Mouse (Mus musculus): Measurements from ENCODE around the gene Stra6l. TPM values are rescaled to one million over a fixed set of nuclear protein-coding genes. Genes with fewer than 3 reads are reported as not detected.

The Stra6l gene
- polyA plus RNA-seq, 1 experiment from 2014 or later: 0.11 TPM

- Histone ChIP-seq H3K27me3 (ENCODE audit: control insufficient read depth, insufficient read depth, low read length) (no peaks in the 10 kb centered on the region), H3K9me3 (ENCODE audit: control insufficient read depth, low read length) (no peaks in the 10 kb centered on the region), H3K4me1 (ENCODE audit: control insufficient read depth in 2 of 2, insufficient read depth in 2 of 2, low read length in 2 of 2) (peaks cover 4 to 14% of the 10 kb centered on the region in 2 experiments; a peak in 3 of 4 replicates), H3K27ac (replicated peaks in 1 of 2; ENCODE audit: control insufficient read depth in 1 of 2, insufficient read depth in 1 of 2, low read depth in 2 of 2, low read length in 2 of 2) (no peak overlapping the region), H3K4me3 (ENCODE audit: control insufficient read depth in 1 of 2, insufficient read depth in 1 of 2, low read depth in 1 of 2, low read length in 2 of 2) (no peak overlapping the region), H3K9ac (ENCODE audit: low read length) (no peak overlapping the region), H3K36me3 (ENCODE audit: control insufficient read depth, insufficient read depth, low read length) (no peaks in the 10 kb centered on the region), H3K4me2 (ENCODE audit: low read length) (no peak overlapping the region)
- no peak for ATAC-seq (ENCODE audit: insufficient number of reproducible peaks, insufficient read depth, low FRiP score, low read depth)
- WGBS: 58% methylated on average over 10 of the region's 10 CpGs
Measured at GRCm38 (mm10) chr4:45848825-45849156, 327 bp downstream of the Stra6l start.

- ATAC-seq (ENCODE audit: insufficient number of reproducible peaks, insufficient read depth, low FRiP score, low read depth): no peak
- no peak overlapping the region for H3K9ac ChIP-seq (ENCODE audit: low read length)
- no peaks in the 10 kb centered on the region for H3K36me3 ChIP-seq (ENCODE audit: control insufficient read depth, insufficient read depth, low read length)
- H3K4me3 ChIP-seq (ENCODE audit: control insufficient read depth in 1 of 2, insufficient read depth in 1 of 2, low read depth in 1 of 2, low read length in 2 of 2): no peak overlapping the region
- no peaks in the 10 kb centered on the region for H3K27me3 ChIP-seq (ENCODE audit: control insufficient read depth, insufficient read depth, low read length)
- H3K9me3 ChIP-seq (ENCODE audit: control insufficient read depth, low read length): no peaks in the 10 kb centered on the region
- no peak overlapping the region for H3K27ac ChIP-seq (replicated peaks in 1 of 2; ENCODE audit: control insufficient read depth in 1 of 2, insufficient read depth in 1 of 2, low read depth in 2 of 2, low read length in 2 of 2)
- peaks cover 7 to 17% of the 10 kb centered on the region in 2 experiments; a peak in 3 of 4 replicates for H3K4me1 ChIP-seq (ENCODE audit: control insufficient read depth in 2 of 2, insufficient read depth in 2 of 2, low read length in 2 of 2)
- 76% methylated on average over 1 of the region's 1 CpGs for WGBS
- H3K4me2 ChIP-seq (ENCODE audit: low read length): no peak overlapping the region
Measured at GRCm38 (mm10) chr4:45849419-45849818, 955 bp downstream of the Stra6l start.

GRCm38 (mm10) chr4:45851640-45852051 lies 3.2 kb downstream of the Stra6l start:
- Histone ChIP-seq H3K9ac (ENCODE audit: low read length) (no peak overlapping the region), H3K4me1 (ENCODE audit: control insufficient read depth in 2 of 2, insufficient read depth in 2 of 2, low read length in 2 of 2) (peaks cover 5 to 11% of the 10 kb centered on the region in 2 experiments; a peak in 3 of 4 replicates), H3K9me3 (ENCODE audit: control insufficient read depth, low read length) (no peaks in the 10 kb centered on the region), H3K27ac (replicated peaks in 1 of 2; ENCODE audit: control insufficient read depth in 1 of 2, insufficient read depth in 1 of 2, low read depth in 2 of 2, low read length in 2 of 2) (no peak overlapping the region), H3K36me3 (ENCODE audit: control insufficient read depth, insufficient read depth, low read length) (no peaks in the 10 kb centered on the region), H3K4me2 (ENCODE audit: low read length) (no peak overlapping the region), H3K4me3 (ENCODE audit: control insufficient read depth in 1 of 2, insufficient read depth in 1 of 2, low read depth in 1 of 2, low read length in 2 of 2) (no peak overlapping the region), H3K27me3 (ENCODE audit: control insufficient read depth, insufficient read depth, low read length) (0 out of 2 replicates have a peak, but pooled peaks cover 3% of the 10 kb centered on the region)
- WGBS: 54% methylated on average over 3 of the region's 3 CpGs
- no peak for ATAC-seq (ENCODE audit: insufficient number of reproducible peaks, insufficient read depth, low FRiP score, low read depth)

- H3K27me3 ChIP-seq (ENCODE audit: control insufficient read depth, insufficient read depth, low read length): 0 out of 2 replicates have a peak, but pooled peaks cover 3% of the 10 kb centered on the region
- no peaks in the 10 kb centered on the region for H3K36me3 ChIP-seq (ENCODE audit: control insufficient read depth, insufficient read depth, low read length)
- H3K4me3 ChIP-seq (ENCODE audit: control insufficient read depth in 1 of 2, insufficient read depth in 1 of 2, low read depth in 1 of 2, low read length in 2 of 2): no peak overlapping the region
- 0 out of 2 replicates have a peak overlapping the region, but pooled peaks have one; percentile 7 for H3K4me2 ChIP-seq (ENCODE audit: low read length)
- H3K27ac ChIP-seq (replicated peaks in 1 of 2; ENCODE audit: control insufficient read depth in 1 of 2, insufficient read depth in 1 of 2, low read depth in 2 of 2, low read length in 2 of 2): no peak overlapping the region
- H3K4me1 ChIP-seq (ENCODE audit: control insufficient read depth in 2 of 2, insufficient read depth in 2 of 2, low read length in 2 of 2): peaks cover 5 to 8% of the 10 kb centered on the region in 2 experiments; a peak in 3 of 4 replicates
- WGBS: 33% methylated on average over 15 of the region's 15 CpGs
- no peaks in the 10 kb centered on the region for H3K9me3 ChIP-seq (ENCODE audit: control insufficient read depth, low read length)
- ATAC-seq (ENCODE audit: insufficient number of reproducible peaks, insufficient read depth, low FRiP score, low read depth): no peak; the same call in 1 of the 2 replicates
- no peak overlapping the region for H3K9ac ChIP-seq (ENCODE audit: low read length)
Measured at GRCm38 (mm10) chr4:45853496-45854246, 5.2 kb downstream of the Stra6l start.

GRCm38 (mm10) chr4:45855803-45856424 lies 7.5 kb downstream of the Stra6l start:
- H3K4me2 ChIP-seq (ENCODE audit: low read length): no peak overlapping the region
- no peak overlapping the region for H3K9ac ChIP-seq (ENCODE audit: low read length)
- H3K36me3 ChIP-seq (ENCODE audit: control insufficient read depth, insufficient read depth, low read length): no peaks in the 10 kb centered on the region
- H3K27ac ChIP-seq (replicated peaks in 1 of 2; ENCODE audit: control insufficient read depth in 1 of 2, insufficient read depth in 1 of 2, low read depth in 2 of 2, low read length in 2 of 2): no peak overlapping the region
- peaks cover 6% of the 10 kb centered on the region; the same call in 1 of the 2 replicates for H3K9me3 ChIP-seq (ENCODE audit: control insufficient read depth, low read length)
- H3K27me3 ChIP-seq (ENCODE audit: control insufficient read depth, insufficient read depth, low read length): 0 out of 2 replicates have a peak, but pooled peaks cover 3% of the 10 kb centered on the region
- WGBS: 45% methylated on average over 19 of the region's 19 CpGs
- H3K4me3 ChIP-seq (ENCODE audit: control insufficient read depth in 1 of 2, insufficient read depth in 1 of 2, low read depth in 1 of 2, low read length in 2 of 2): no peak overlapping the region
- H3K4me1 ChIP-seq (ENCODE audit: control insufficient read depth in 2 of 2, insufficient read depth in 2 of 2, low read length in 2 of 2): peaks cover 5 to 8% of the 10 kb centered on the region in 2 experiments; a peak in 3 of 4 replicates
- no peak for ATAC-seq (ENCODE audit: insufficient number of reproducible peaks, insufficient read depth, low FRiP score, low read depth)

GRCm38 (mm10) chr4:45861160-45861559 lies 12.7 kb downstream of the Stra6l start:
- Histone ChIP-seq H3K9me3 (ENCODE audit: control insufficient read depth, low read length) (peaks cover 6% of the 10 kb centered on the region; the same call in 1 of the 2 replicates), H3K9ac (ENCODE audit: low read length) (no peak overlapping the region), H3K4me1 (ENCODE audit: control insufficient read depth in 2 of 2, insufficient read depth in 2 of 2, low read length in 2 of 2) (no peaks in the 10 kb centered on the region), H3K4me2 (ENCODE audit: low read length) (no peak overlapping the region), H3K36me3 (ENCODE audit: control insufficient read depth, insufficient read depth, low read length) (no peaks in the 10 kb centered on the region), H3K4me3 (ENCODE audit: control insufficient read depth in 1 of 2, insufficient read depth in 1 of 2, low read depth in 1 of 2, low read length in 2 of 2) (no peak overlapping the region), H3K27ac (replicated peaks in 1 of 2; ENCODE audit: control insufficient read depth in 1 of 2, insufficient read depth in 1 of 2, low read depth in 2 of 2, low read length in 2 of 2) (no peak overlapping the region), H3K27me3 (ENCODE audit: control insufficient read depth, insufficient read depth, low read length) (0 out of 2 replicates have a peak, but pooled peaks cover 2% of the 10 kb centered on the region)
- no peak for ATAC-seq (ENCODE audit: insufficient number of reproducible peaks, insufficient read depth, low FRiP score, low read depth)
- 46% methylated on average over 5 of the region's 5 CpGs for WGBS

- Histone ChIP-seq H3K4me3 (ENCODE audit: control insufficient read depth in 1 of 2, insufficient read depth in 1 of 2, low read depth in 1 of 2, low read length in 2 of 2) (no peak overlapping the region), H3K9ac (ENCODE audit: low read length) (no peak overlapping the region), H3K4me1 (ENCODE audit: control insufficient read depth in 2 of 2, insufficient read depth in 2 of 2, low read length in 2 of 2) (peaks cover 2 to 6% of the 10 kb centered on the region in 2 experiments; a peak in 2 of 4 replicates), H3K27me3 (ENCODE audit: control insufficient read depth, insufficient read depth, low read length) (no peaks in the 10 kb centered on the region), H3K9me3 (ENCODE audit: control insufficient read depth, low read length) (no peaks in the 10 kb centered on the region), H3K27ac (replicated peaks in 1 of 2; ENCODE audit: control insufficient read depth in 1 of 2, insufficient read depth in 1 of 2, low read depth in 2 of 2, low read length in 2 of 2) (no peak overlapping the region), H3K4me2 (ENCODE audit: low read length) (no peak overlapping the region), H3K36me3 (ENCODE audit: control insufficient read depth, insufficient read depth, low read length) (no peaks in the 10 kb centered on the region)
- WGBS: 90% methylated on average over 8 of the region's 8 CpGs
- no peak for ATAC-seq (ENCODE audit: insufficient number of reproducible peaks, insufficient read depth, low FRiP score, low read depth)
Measured at GRCm38 (mm10) chr4:45867416-45867815, 19.0 kb downstream of the Stra6l start.

All from heart, embryonic 14.5 days (tissue).